ENCODE assay signal across 9 mouse cellular contexts in genomic region chr7:80862475-80862874, GRCm38 (mm10). TPM values are rescaled to one million over a fixed set of nuclear protein-coding genes. Genes with fewer than 3 reads are reported as not detected.
DNase-seq lines count a peak whose midpoint lies in the region; ATAC-seq and TF ChIP-seq lines count a peak whose summit lies in the region.
"Had no signal": no experiment of that assay in that cellular context is flagged by ENCODE, and none has a peak within 500 bp of the region (broad histone marks: within the 10 kb centered on the region; RNA-seq: fewer than 3 reads in every experiment).

No protein-coding gene starts in this region.

- H3K27ac ChIP-seq in neural tube, embryonic 11.5 days (ENCODE audit: low read depth, low read length): no peak overlapping the region
- H3K27ac ChIP-seq in embryonic facial prominence, embryonic 13.5 days: no peak overlapping the region
- no peak overlapping the region for H3K27ac ChIP-seq in hindbrain, postnatal 0 days
- H3K27ac ChIP-seq in neural tube, embryonic 12.5 days: no peak overlapping the region
- H3K27ac ChIP-seq: liver, embryonic 15.5 days had no signal

- H3K4me1 ChIP-seq in neural tube, embryonic 11.5 days (ENCODE audit: control insufficient read depth, insufficient read depth, low read length): no peaks in the 10 kb centered on the region
- peaks cover 36% of the 10 kb centered on the region for H3K4me1 ChIP-seq in embryonic facial prominence, embryonic 13.5 days
- peaks cover 16% of the 10 kb centered on the region; the same call in 1 of the 2 replicates for H3K4me1 ChIP-seq in hindbrain, postnatal 0 days (ENCODE audit: insufficient read depth, low read length)
- H3K4me1 ChIP-seq in neural tube, embryonic 12.5 days: peaks cover 40% of the 10 kb centered on the region

- no peak overlapping the region for H3K4me3 ChIP-seq in neural tube, embryonic 11.5 days (ENCODE audit: low read depth, low read length)
- H3K4me3 ChIP-seq in embryonic facial prominence, embryonic 13.5 days: no peak overlapping the region
- no peak overlapping the region for H3K4me3 ChIP-seq in hindbrain, postnatal 0 days (ENCODE audit: low read length)
- no peak overlapping the region for H3K4me3 ChIP-seq in neural tube, embryonic 12.5 days
- H3K4me3 ChIP-seq: liver, embryonic 15.5 days had no signal

- no peaks in the 10 kb centered on the region for H3K27me3 ChIP-seq in neural tube, embryonic 11.5 days (ENCODE audit: control insufficient read depth, insufficient read depth, low read length)
- no peaks in the 10 kb centered on the region for H3K27me3 ChIP-seq in embryonic facial prominence, embryonic 13.5 days
- H3K27me3 ChIP-seq in hindbrain, postnatal 0 days (ENCODE audit: insufficient read depth, low read length): no peaks in the 10 kb centered on the region
- no peaks in the 10 kb centered on the region for H3K27me3 ChIP-seq in neural tube, embryonic 12.5 days (replicated peaks)
- H3K27me3 ChIP-seq: liver, embryonic 15.5 days had no signal

- H3K4me2 ChIP-seq in neural tube, embryonic 11.5 days (ENCODE audit: low read depth): peak overlapping the region; percentile 11; the same call in 1 of the 2 replicates
- peak overlapping the region; percentile 75 for H3K4me2 ChIP-seq in embryonic facial prominence, embryonic 13.5 days
- H3K4me2 ChIP-seq in hindbrain, postnatal 0 days (ENCODE audit: low read depth, low read length): peak overlapping the region; percentile 29; the same call in 1 of the 2 replicates
- H3K4me2 ChIP-seq in neural tube, embryonic 12.5 days (replicated peaks): peak overlapping the region; percentile 76

- no peak for ATAC-seq in neural tube, embryonic 11.5 days (ENCODE audit: insufficient read depth, low FRiP score, low TSS enrichment)
- ATAC-seq in embryonic facial prominence, embryonic 13.5 days (ENCODE audit: insufficient number of reproducible peaks, insufficient read depth, low FRiP score, low TSS enrichment, low read depth): no peak
- ATAC-seq in hindbrain, postnatal 0 days: no peak
- ATAC-seq in neural tube, embryonic 12.5 days (ENCODE audit: low FRiP score, low read depth): no peak
- no peak for ATAC-seq in activated CD4-positive, CD25-positive, alpha-beta regulatory T cell, adult 4 months

- no peak overlapping the region for H3K9ac ChIP-seq in neural tube, embryonic 11.5 days (ENCODE audit: low read length)
- no peak overlapping the region for H3K9ac ChIP-seq in embryonic facial prominence, embryonic 13.5 days
- H3K9ac ChIP-seq in hindbrain, postnatal 0 days (replicated peaks; ENCODE audit: low read length): no peak overlapping the region
- no peak overlapping the region for H3K9ac ChIP-seq in neural tube, embryonic 12.5 days
- H3K9ac ChIP-seq: liver, embryonic 15.5 days had no signal

- no peak for TF ChIP-seq CTCF in hindbrain, postnatal 0 days (IDR thresholded peaks at IDR 0.05; ENCODE audit: low read depth)

- 85% methylated on average over 2 of the region's 2 CpGs for WGBS in neural tube, embryonic 11.5 days
- WGBS in embryonic facial prominence, embryonic 13.5 days: 88% methylated on average over 2 of the region's 2 CpGs
- WGBS in hindbrain, postnatal 0 days: 84% methylated on average over 2 of the region's 2 CpGs
- 86% methylated on average over 2 of the region's 2 CpGs for WGBS in neural tube, embryonic 12.5 days

- no peaks in the 10 kb centered on the region for H3K9me3 ChIP-seq in neural tube, embryonic 11.5 days (ENCODE audit: control insufficient read depth, low read length)
- no peaks in the 10 kb centered on the region for H3K9me3 ChIP-seq in embryonic facial prominence, embryonic 13.5 days
- H3K9me3 ChIP-seq in hindbrain, postnatal 0 days (ENCODE audit: low read length): no peaks in the 10 kb centered on the region
- H3K9me3 ChIP-seq in neural tube, embryonic 12.5 days: no peaks in the 10 kb centered on the region
- H3K9me3 ChIP-seq: liver, embryonic 15.5 days had no signal

- peaks cover under 1% of the 10 kb centered on the region; the same call in 1 of the 2 replicates for H3K36me3 ChIP-seq in neural tube, embryonic 11.5 days (ENCODE audit: control insufficient read depth, insufficient read depth, low read length)
- peaks cover 45% of the 10 kb centered on the region for H3K36me3 ChIP-seq in embryonic facial prominence, embryonic 13.5 days
- peaks cover 8% of the 10 kb centered on the region for H3K36me3 ChIP-seq in hindbrain, postnatal 0 days (ENCODE audit: insufficient read depth, low read length)
- peaks cover 40% of the 10 kb centered on the region for H3K36me3 ChIP-seq in neural tube, embryonic 12.5 days

- DNase-seq in neural tube, embryonic 11.5 days (ENCODE audit: low spot score): no peak
- no peak for DNase-seq in neural tube, embryonic 10.5 days (ENCODE audit: extremely low spot score, low spot score)
- DNase-seq in hindbrain, postnatal 0 days (ENCODE audit: low spot score): no peak
- no peak for DNase-seq in frontal cortex, adult 2 months (ENCODE audit: extremely low spot score in 1 of 2, low spot score in 1 of 2)
- DNase-seq in heart, adult 9 months (ENCODE audit: low spot score in 2 of 2): no peak

RNA-seq across cellular contexts. Expression of gene Zscan2, which starts 1.8 kb away (rescaled TPM):
- 4.2 and 4.9 TPM in 2 replicates for polyA plus RNA-seq in neural tube, embryonic 11.5 days (2014; fragmentation: Nextera tagmentation; extraction: Ambion mirVana)
- 3.3 and 3.9 TPM in 2 replicates for polyA plus RNA-seq in embryonic facial prominence, embryonic 13.5 days (2015; fragmentation: Nextera tagmentation; extraction: Ambion mirVana)
- 19.9 and 22.2 TPM in 2 replicates for total RNA-seq in hindbrain, postnatal 0 days (2014; rRNA removed)
- polyA plus RNA-seq in hindbrain, postnatal 0 days (2015; fragmentation: Nextera tagmentation; extraction: Ambion mirVana): 2.2 and 2.5 TPM in 2 replicates
- polyA plus RNA-seq in neural tube, embryonic 12.5 days (2016; fragmentation: Nextera tagmentation; extraction: Ambion mirVana): 4.9 and 6.0 TPM in 2 replicates
- 1 to 10 TPM; 3.0 to 3.3 TPM for polyA plus RNA-seq in activated CD4-positive, CD25-positive, alpha-beta regulatory T cell, adult 4 months (2017; shearing (Covaris generic))
- 12.0 and 13.6 TPM in 2 replicates for polyA plus RNA-seq in frontal cortex, adult 2 months (2012; rRNA removed)

RNA-seq across cellular contexts. Expression of gene Iqgap1, which starts 36.7 kb away (rescaled TPM):
- 26.4 TPM in 2 replicates for polyA plus RNA-seq in neural tube, embryonic 11.5 days (2014; fragmentation: Nextera tagmentation; extraction: Ambion mirVana)
- polyA plus RNA-seq in embryonic facial prominence, embryonic 13.5 days (2015; fragmentation: Nextera tagmentation; extraction: Ambion mirVana): 56.0 and 61.2 TPM in 2 replicates
- 23.5 and 29.4 TPM in 2 replicates for total RNA-seq in hindbrain, postnatal 0 days (2014; rRNA removed)
- 15.7 and 16.6 TPM in 2 replicates for polyA plus RNA-seq in hindbrain, postnatal 0 days (2015; fragmentation: Nextera tagmentation; extraction: Ambion mirVana)
- 26.9 and 27.3 TPM in 2 replicates for polyA plus RNA-seq in neural tube, embryonic 12.5 days (2016; fragmentation: Nextera tagmentation; extraction: Ambion mirVana)
- 100 to 1,000 TPM; 203 to 267 TPM for polyA plus RNA-seq in activated CD4-positive, CD25-positive, alpha-beta regulatory T cell, adult 4 months (2017; shearing (Covaris generic))
- 23.5 and 26.2 TPM in 2 replicates for polyA plus RNA-seq in frontal cortex, adult 2 months (2012; rRNA removed)

RNA-seq across cellular contexts. Expression of gene Wdr73, which starts 38.6 kb away (rescaled TPM):
- 37.7 and 41.8 TPM in 2 replicates for polyA plus RNA-seq in neural tube, embryonic 11.5 days (2014; fragmentation: Nextera tagmentation; extraction: Ambion mirVana)
- 31.5 and 33.0 TPM in 2 replicates for polyA plus RNA-seq in embryonic facial prominence, embryonic 13.5 days (2015; fragmentation: Nextera tagmentation; extraction: Ambion mirVana)
- total RNA-seq in hindbrain, postnatal 0 days (2014; rRNA removed): 20.3 and 23.9 TPM in 2 replicates
- polyA plus RNA-seq in hindbrain, postnatal 0 days (2015; fragmentation: Nextera tagmentation; extraction: Ambion mirVana): 29.2 and 35.7 TPM in 2 replicates
- polyA plus RNA-seq in neural tube, embryonic 12.5 days (2016; fragmentation: Nextera tagmentation; extraction: Ambion mirVana): 39.6 and 42.0 TPM in 2 replicates
- polyA plus RNA-seq in activated CD4-positive, CD25-positive, alpha-beta regulatory T cell, adult 4 months (2017; shearing (Covaris generic)): 10 to 100 TPM; 22.5 to 27.1 TPM
- 28.0 and 28.9 TPM in 2 replicates for polyA plus RNA-seq in frontal cortex, adult 2 months (2012; rRNA removed)

RNA-seq across cellular contexts. Expression of gene Nmb, which starts 42.4 kb away (rescaled TPM):
- polyA plus RNA-seq in neural tube, embryonic 11.5 days (2014; fragmentation: Nextera tagmentation; extraction: Ambion mirVana): 5.1 TPM in 2 replicates
- 5.6 and 5.8 TPM in 2 replicates for polyA plus RNA-seq in embryonic facial prominence, embryonic 13.5 days (2015; fragmentation: Nextera tagmentation; extraction: Ambion mirVana)
- 6.5 and 13.4 TPM in 2 replicates for total RNA-seq in hindbrain, postnatal 0 days (2014; rRNA removed)
- 10.6 and 12.9 TPM in 2 replicates for polyA plus RNA-seq in hindbrain, postnatal 0 days (2015; fragmentation: Nextera tagmentation; extraction: Ambion mirVana)
- polyA plus RNA-seq in neural tube, embryonic 12.5 days (2016; fragmentation: Nextera tagmentation; extraction: Ambion mirVana): 6.5 and 7.4 TPM in 2 replicates
- 10 to 100 TPM; 58.7 to 67.5 TPM for polyA plus RNA-seq in activated CD4-positive, CD25-positive, alpha-beta regulatory T cell, adult 4 months (2017; shearing (Covaris generic))
- polyA plus RNA-seq in frontal cortex, adult 2 months (2012; rRNA removed): 74.1 and 95.3 TPM in 2 replicates

Comparison
In these comparisons a context has a peak if more than half of its experiments do, and no peak if none do; other contexts are left out.
1. H3K4me2 ChIP-seq: peak in every context shown above with its lines; median percentile 76 in neural tube, embryonic 12.5 days; 75 in embryonic facial prominence, embryonic 13.5 days; 29 in hindbrain, postnatal 0 days; 11 in neural tube, embryonic 11.5 days.